Mouse (Mus musculus) myocyte (in vitro differentiated cells): ENCODE results near the gene Gabbr2. TPM values are rescaled to one million over a fixed set of nuclear protein-coding genes. Genes with fewer than 3 reads are reported as not detected.

ENCODE experiments used
- H3K27me3 ChIP-seq: one replicate; pipeline ENCODE4 v1.6.1; 2011; ENCODE audit not compliant: control insufficient read depth, insufficient read depth, insufficient read length
- H3K36me3 ChIP-seq: one replicate; pipeline ENCODE4 v1.6.1; 2011; ENCODE audit not compliant: control insufficient read depth, insufficient read depth
- H3K4me2 ChIP-seq: one replicate; pipeline ENCODE4 v1.6.1; 2011; ENCODE audit warnings: low read depth, control low read depth
- H3K4me3 ChIP-seq: one replicate; pipeline ENCODE4 v1.5.1; 2011; ENCODE audit warnings: mild to moderate bottlenecking, control low read depth, moderate library complexity
- H3K79me2 ChIP-seq: one replicate; pipeline ENCODE4 v1.6.1; 2011; ENCODE audit not compliant: control insufficient read depth, insufficient read depth
- H3ac ChIP-seq: one replicate; pipeline ENCODE4 v1.6.1; 2011; ENCODE audit not compliant: control insufficient read depth, insufficient read length
- CEBPB ChIP-seq: IDR thresholded peaks from 2 replicates; pipeline ENCODE4 v1.6.1; 2011; ENCODE audit warnings: mild to moderate bottlenecking, moderate library complexity; ENCODE audit not compliant: poor library complexity, insufficient read depth, severe bottlenecking
- E2F4 ChIP-seq: IDR thresholded peaks from one replicate; pipeline ENCODE4 v1.6.1; 2011; ENCODE audit warnings: mild to moderate bottlenecking, control low read depth, moderate library complexity; ENCODE audit not compliant: insufficient read depth
- MAX ChIP-seq: IDR thresholded peaks from one replicate; pipeline ENCODE4 v1.6.1; 2011; ENCODE audit warnings: low read depth, mild to moderate bottlenecking, control low read depth
- MYOD1 ChIP-seq, 3 experiments: IDR thresholded peaks; one replicate each; pipeline ENCODE4 v1.6.1; 2011; ENCODE audit warnings: control low read depth in 2 of 3, low read depth in 2 of 3, mild to moderate bottlenecking in 2 of 3, moderate library complexity in 1 of 3; ENCODE audit not compliant: insufficient read length in 2 of 3, control insufficient read depth in 1 of 3
- MYOG ChIP-seq, 3 experiments: IDR thresholded peaks; one replicate each; pipeline ENCODE4 v1.6.1; 2011; ENCODE audit warnings: control low read depth in 2 of 3, low read depth in 2 of 3, mild to moderate bottlenecking in 2 of 3; ENCODE audit not compliant: insufficient read length in 2 of 3, control insufficient read depth in 1 of 3, insufficient read depth in 1 of 3
- POLR2A ChIP-seq: IDR thresholded peaks from one replicate; pipeline ENCODE4 v1.6.1; 2011; ENCODE audit warnings: low read depth, mild to moderate bottlenecking, control low read depth, moderate library complexity; ENCODE audit not compliant: insufficient read length
- POLR2AphosphoS2 ChIP-seq: IDR thresholded peaks from one replicate; pipeline ENCODE4 v1.6.1; 2011; ENCODE audit warnings: low read depth, control low read depth; ENCODE audit not compliant: insufficient read length
- REST ChIP-seq: IDR thresholded peaks from one replicate; pipeline ENCODE4 v1.6.1; 2011; ENCODE audit warnings: mild to moderate bottlenecking, control low read depth, moderate library complexity; ENCODE audit not compliant: insufficient read depth, insufficient read length
- SRF ChIP-seq: IDR thresholded peaks from one replicate; pipeline ENCODE4 v1.6.1; 2011; ENCODE audit warnings: low read depth; ENCODE audit not compliant: control insufficient read depth, insufficient read length
- TCF12 ChIP-seq: IDR thresholded peaks from one replicate; pipeline ENCODE4 v1.6.1; 2011; ENCODE audit warnings: mild to moderate bottlenecking, control low read depth; ENCODE audit not compliant: poor library complexity, insufficient read depth, severe bottlenecking
- TCF3 ChIP-seq: IDR thresholded peaks from one replicate; pipeline ENCODE4 v1.6.1; 2011; ENCODE audit warnings: low read depth, control low read depth; ENCODE audit not compliant: insufficient read length
- USF1 ChIP-seq: IDR thresholded peaks from one replicate; pipeline ENCODE4 v1.6.1; 2011; ENCODE audit warnings: low read depth, mild to moderate bottlenecking, control low read depth, moderate library complexity
- polyA plus RNA-seq: library from polyadenylated mRNA; unstranded; fragments of >200 nt; fragmentation: generic; extraction: Trizol; gene quantifications from one replicate; pipeline ENCODE4 v1.2.1, GENCODE M21; 2012; ENCODE audit warnings: missing spikeins

Gene Gabbr2
- polyA plus RNA-seq, 1 experiment: not detected

GRCm38 (mm10) chr4:46747007-46747746, 244.5 kb downstream of the Gabbr2 start:
- H3ac ChIP-seq: no peak overlapping the region
- H3K4me2 ChIP-seq: no peak overlapping the region
- H3K4me3 ChIP-seq: no peak overlapping the region
- TF ChIP-seq MYOG (IDR thresholded peaks at IDR 0.05; ENCODE audit: control insufficient read depth in 1 of 3, insufficient read depth in 1 of 3, insufficient read length in 2 of 3, low read depth in 2 of 3): no peak
- TF ChIP-seq USF1: no peak
- TF ChIP-seq POLR2AphosphoS2: no peak
- no peak for TF ChIP-seq MAX
- no peak for TF ChIP-seq REST
- no peak for TF ChIP-seq POLR2A
- no peak for TF ChIP-seq CEBPB
- TF ChIP-seq SRF: no peak
- no peak for TF ChIP-seq MYOD1 (IDR thresholded peaks at IDR 0.05; ENCODE audit: control insufficient read depth in 1 of 3, insufficient read length in 2 of 3, low read depth in 2 of 3)
- no peak for TF ChIP-seq TCF12
- no peaks in the 10 kb centered on the region for H3K27me3 ChIP-seq
- H3K36me3 ChIP-seq: no peaks in the 10 kb centered on the region
- H3K79me2 ChIP-seq: no peaks in the 10 kb centered on the region

- Histone ChIP-seq H3K27me3 (no peaks in the 10 kb centered on the region), H3K4me3 (no peak overlapping the region), H3K4me2 (no peak overlapping the region), H3K36me3 (no peaks in the 10 kb centered on the region), H3K79me2 (no peaks in the 10 kb centered on the region), H3ac (no peak overlapping the region)
- no peak for TF ChIP-seq SRF
- no peak for TF ChIP-seq USF1
- TF ChIP-seq MYOG (IDR thresholded peaks at IDR 0.05; ENCODE audit: control insufficient read depth in 1 of 3, insufficient read depth in 1 of 3, insufficient read length in 2 of 3, low read depth in 2 of 3): no peak
Measured at GRCm38 (mm10) chr4:46745536-46745935, 246.1 kb downstream of the Gabbr2 start.

- no peak overlapping the region for H3K4me2 ChIP-seq
- H3K36me3 ChIP-seq: no peaks in the 10 kb centered on the region
- TF ChIP-seq USF1: no peak
- TF ChIP-seq REST: no peak
- no peak for TF ChIP-seq SRF
- TF ChIP-seq MYOD1 (IDR thresholded peaks at IDR 0.05; ENCODE audit: control insufficient read depth in 1 of 3, insufficient read length in 2 of 3, low read depth in 2 of 3): no peak
- no peak for TF ChIP-seq POLR2A
- TF ChIP-seq MYOG (IDR thresholded peaks at IDR 0.05; ENCODE audit: control insufficient read depth in 1 of 3, insufficient read depth in 1 of 3, insufficient read length in 2 of 3, low read depth in 2 of 3): no peak
- no peak for TF ChIP-seq TCF3
- TF ChIP-seq MAX: no peak
- no peak for TF ChIP-seq POLR2AphosphoS2
- TF ChIP-seq TCF12: no peak
- TF ChIP-seq E2F4: no peak
- TF ChIP-seq CEBPB: no peak
Measured at GRCm38 (mm10) chr4:46744583-46745155, 247.0 kb downstream of the Gabbr2 start.

DNA sequence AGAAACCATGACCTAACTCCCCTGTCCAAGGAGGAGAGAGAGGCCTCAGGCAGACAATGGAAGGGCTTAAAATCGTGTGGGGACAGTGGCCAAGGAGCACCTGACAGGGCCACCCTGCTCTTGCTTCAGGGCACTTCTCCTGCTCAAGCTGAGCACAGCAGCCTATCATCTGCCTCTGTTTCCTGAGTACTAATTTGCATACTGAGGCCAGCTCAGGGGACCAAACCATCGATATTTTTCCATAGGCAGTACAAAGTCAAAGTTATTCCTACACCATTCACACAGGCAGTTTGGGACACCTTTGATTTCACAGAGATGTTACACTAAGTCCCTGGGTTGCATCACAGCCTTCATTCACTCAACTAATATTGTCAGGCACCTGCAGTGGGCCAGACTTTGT, 249.1 kb downstream of the Gabbr2 start:
- H3K36me3 ChIP-seq: no peaks in the 10 kb centered on the region
- no peak overlapping the region for H3ac ChIP-seq
- no peak for TF ChIP-seq MAX
- no peak for TF ChIP-seq TCF12
- TF ChIP-seq REST: no peak
- TF ChIP-seq E2F4: no peak

More at GRCm38 (mm10) chr4:46744583-46745155, 247.0 kb downstream of the Gabbr2 start:
- Histone ChIP-seq H3K79me2 (no peaks in the 10 kb centered on the region), H3ac (no peak overlapping the region), H3K27me3 (no peaks in the 10 kb centered on the region), H3K4me3 (no peak overlapping the region)

GRCm38 (mm10) chr4:46736910-46737511, 254.7 kb downstream of the Gabbr2 start:
- no peaks in the 10 kb centered on the region for H3K36me3 ChIP-seq

More for the DNA sequence above, 249.1 kb downstream of the Gabbr2 start:
- no peak overlapping the region for H3K4me2 ChIP-seq
- H3K4me3 ChIP-seq: no peak overlapping the region
- H3K79me2 ChIP-seq: no peaks in the 10 kb centered on the region
- H3K27me3 ChIP-seq: no peaks in the 10 kb centered on the region

More at GRCm38 (mm10) chr4:46736910-46737511, 254.7 kb downstream of the Gabbr2 start:
- Histone ChIP-seq H3ac (no peak overlapping the region), H3K27me3 (no peaks in the 10 kb centered on the region), H3K79me2 (no peaks in the 10 kb centered on the region), H3K4me2 (no peak overlapping the region), H3K4me3 (no peak overlapping the region)
- no peak for TF ChIP-seq MAX
- no peak for TF ChIP-seq MYOD1 (IDR thresholded peaks at IDR 0.05; ENCODE audit: control insufficient read depth in 1 of 3, insufficient read length in 2 of 3, low read depth in 2 of 3)
- TF ChIP-seq SRF: no peak
- no peak for TF ChIP-seq POLR2A
- no peak for TF ChIP-seq REST
- TF ChIP-seq TCF3: no peak
- TF ChIP-seq POLR2AphosphoS2: no peak
- no peak for TF ChIP-seq USF1
- no peak for TF ChIP-seq MYOG (IDR thresholded peaks at IDR 0.05; ENCODE audit: control insufficient read depth in 1 of 3, insufficient read depth in 1 of 3, insufficient read length in 2 of 3, low read depth in 2 of 3)
- TF ChIP-seq E2F4: no peak
- TF ChIP-seq TCF12: no peak
- no peak for TF ChIP-seq CEBPB
